Mouse (Mus musculus): ENCODE results near the gene Gm49373. TPM values are rescaled to one million over a fixed set of nuclear protein-coding genes. Genes with fewer than 3 reads are reported as not detected.
"Not testable (repeated sequence)": the region's sequence is repeated elsewhere in the genome, so short reads cannot be mapped to it uniquely, and the experiment has no call there.

Gene Gm49373
- polyA plus RNA-seq, 1 experiment, result 0.38 TPM

- WGBS, result 84% methylated on average over 9 of the region's 9 CpGs
- DNase-seq (ENCODE audit: low read depth, low spot score), result no peak
Measured at GRCm38 (mm10) chr9:21081127-21081526, 8.2 kb upstream of the Gm49373 start.

GRCm38 (mm10) chr9:21075625-21076024 is 2.7 kb upstream of the Gm49373 start:
- DNase-seq (ENCODE audit: low read depth, low spot score), result no peak
- WGBS, result 89% methylated on average over 3 of the region's 3 CpGs

GRCm38 (mm10) chr9:21074173-21074572 is 1.3 kb upstream of the Gm49373 start:
- WGBS, result 57% methylated on average over 1 of the region's 1 CpGs
- DNase-seq (ENCODE audit: low read depth, low spot score), result no peak

GRCm38 (mm10) chr9:21072641-21073040 is 255 bp downstream of the Gm49373 start:
- 3% methylated on average over 4 of the region's 4 CpGs for WGBS
- no peak for DNase-seq (ENCODE audit: low read depth, low spot score)

GRCm38 (mm10) chr9:21067006-21067684 is 5.8 kb downstream of the Gm49373 start, which contains the start of gene Zglp1:
Gene Zglp1 (minus strand): TSS chr9:21067093.
- WGBS, result 87% methylated on average over 27 of the region's 27 CpGs
- no peak for DNase-seq (ENCODE audit: low read depth, low spot score)

GRCm38 (mm10) chr9:21062928-21063327 is 10.0 kb downstream of the Gm49373 start:
- WGBS, result 93% methylated on average over 2 of the region's 2 CpGs
- DNase-seq (ENCODE audit: low read depth, low spot score), result no peak

GRCm38 (mm10) chr9:21051578-21051977 is 21.3 kb downstream of the Gm49373 start:
- no peak for DNase-seq (ENCODE audit: low read depth, low spot score)
- 58% methylated on average over 10 of the region's 10 CpGs for WGBS

- no peak for DNase-seq (ENCODE audit: low read depth, low spot score)
- 46% methylated on average over 3 of the region's 3 CpGs for WGBS
Measured at GRCm38 (mm10) chr9:21045235-21045634, 27.7 kb downstream of the Gm49373 start.

GRCm38 (mm10) chr9:21044785-21045184 is 28.1 kb downstream of the Gm49373 start:
- WGBS, result 72% methylated on average over 1 of the region's 1 CpGs

GRCm38 (mm10) chr9:21043563-21043962 is 29.3 kb downstream of the Gm49373 start:
- no peak for DNase-seq (ENCODE audit: low read depth, low spot score)
- WGBS, result 85% methylated on average over 4 of the region's 4 CpGs

More at GRCm38 (mm10) chr9:21044785-21045184, 28.1 kb downstream of the Gm49373 start:
- not testable (repeated sequence) for DNase-seq (ENCODE audit: low read depth, low spot score)

GRCm38 (mm10) chr9:21041308-21041707 is 31.6 kb downstream of the Gm49373 start:
- no peak for DNase-seq (ENCODE audit: low read depth, low spot score)
- WGBS, result 42% methylated on average over 4 of the region's 4 CpGs

- WGBS, result 88% methylated on average over 3 of the region's 3 CpGs
- DNase-seq (ENCODE audit: low read depth, low spot score), result no peak
Measured at GRCm38 (mm10) chr9:21039779-21040178, 33.1 kb downstream of the Gm49373 start.

GRCm38 (mm10) chr9:21037481-21037891 is 35.4 kb downstream of the Gm49373 start:
- WGBS, result 4% methylated on average over 31 of the region's 31 CpGs
- DNase-seq (ENCODE audit: low read depth, low spot score), result no peak

GRCm38 (mm10) chr9:21036666-21037065 is 36.2 kb downstream of the Gm49373 start:
- WGBS, result 11% methylated on average over 22 of the region's 22 CpGs
- DNase-seq (ENCODE audit: low read depth, low spot score), result no peak

- no peak for DNase-seq (ENCODE audit: low read depth, low spot score)
- WGBS, result 18% methylated on average over 20 of the region's 20 CpGs
Measured at GRCm38 (mm10) chr9:21036161-21036560, 36.7 kb downstream of the Gm49373 start.

GRCm38 (mm10) chr9:21035586-21035985 is 37.3 kb downstream of the Gm49373 start:
- no peak for DNase-seq (ENCODE audit: low read depth, low spot score)
- WGBS, result 45% methylated on average over 9 of the region's 9 CpGs

- 10% methylated on average over 17 of the region's 17 CpGs for whole genome bisulfite sequencing
- no peak for DNase-seq (ENCODE audit: low read depth, low spot score)
Measured at GRCm38 (mm10) chr9:21034481-21035085, 38.3 kb downstream of the Gm49373 start.

- peak; percentile 73 for DNase-seq (ENCODE audit: low read depth, low spot score)
- under 1% methylated on average over 34 of the region's 34 CpGs for WGBS
Measured at GRCm38 (mm10) chr9:21033136-21033535, 39.8 kb downstream of the Gm49373 start.

- no peak for DNase-seq (ENCODE audit: low read depth, low spot score)
- 3% methylated on average over 7 of the region's 7 CpGs for WGBS
Measured at GRCm38 (mm10) chr9:21032491-21032890, 40.4 kb downstream of the Gm49373 start.

- no peak for DNase-seq (ENCODE audit: low read depth, low spot score)
- WGBS, result 1% methylated on average over 35 of the region's 35 CpGs
Measured at GRCm38 (mm10) chr9:21031896-21032351, 41.0 kb downstream of the Gm49373 start, which contains the start of gene Icam5. Gene Icam5 (plus strand): TSS chr9:21032073.

Data from large intestine, adult 2 months (tissue).